Mouse (Mus musculus) kidney, adult 9 months (tissue): ENCODE measurements around the gene Gm5538.

ENCODE experiments used
- DNase-seq: peaks from one replicate; pipeline ENCODE4 v3.0.0; 2022

Gm5538 gene

GRCm38 (mm10) chr3:59729490-59729889, at the start of gene Gm5538:
Gm5538 (plus strand) TSS chr3:59729790.
- no peak for DNase-seq

DNA sequence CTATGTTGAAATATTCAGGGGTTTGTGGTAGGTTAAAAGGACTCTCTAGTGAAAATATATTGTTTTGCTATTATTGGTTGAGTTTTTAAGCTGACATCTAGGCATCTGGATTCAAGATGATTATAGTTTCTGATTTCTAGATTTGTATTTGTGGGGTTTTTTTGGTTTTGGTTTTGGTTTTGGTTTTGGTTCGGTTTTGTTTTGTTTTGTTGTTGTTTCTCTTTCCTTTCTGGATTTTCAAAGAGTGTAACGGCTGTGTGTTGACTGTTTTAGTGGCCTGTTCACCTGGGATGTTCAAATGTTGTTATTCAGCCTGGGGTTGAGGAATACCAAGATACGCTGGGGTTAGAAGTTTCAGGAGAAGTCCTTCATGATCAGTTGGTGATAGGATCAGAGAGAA, 32.2 kb upstream of the Gm5538 start:
- no peak for DNase-seq

DNA sequence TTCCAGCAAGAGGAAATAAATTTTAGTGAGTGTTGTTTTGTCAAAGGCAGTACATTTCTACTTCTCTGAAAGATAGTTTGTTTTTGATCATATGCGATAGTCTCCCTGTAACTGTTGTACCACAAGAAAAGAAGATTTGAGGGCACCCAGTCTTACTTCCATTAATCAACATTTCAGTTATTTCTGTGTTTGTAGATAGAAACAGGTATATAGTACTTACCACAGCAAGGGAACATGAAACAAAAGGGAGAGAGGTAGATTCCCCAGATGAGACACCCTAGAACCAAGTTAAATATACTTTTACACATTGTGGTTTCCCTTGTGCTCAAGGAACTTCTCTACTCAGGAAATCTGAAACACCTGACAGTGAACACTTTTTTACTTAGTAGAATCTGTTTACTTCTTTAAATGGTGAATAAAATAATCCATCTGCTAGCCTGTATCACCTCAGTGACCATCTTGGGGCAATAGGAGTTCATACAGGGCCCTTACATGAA, 26.9 kb upstream of the Gm5538 start:
- no peak for DNase-seq

DNA sequence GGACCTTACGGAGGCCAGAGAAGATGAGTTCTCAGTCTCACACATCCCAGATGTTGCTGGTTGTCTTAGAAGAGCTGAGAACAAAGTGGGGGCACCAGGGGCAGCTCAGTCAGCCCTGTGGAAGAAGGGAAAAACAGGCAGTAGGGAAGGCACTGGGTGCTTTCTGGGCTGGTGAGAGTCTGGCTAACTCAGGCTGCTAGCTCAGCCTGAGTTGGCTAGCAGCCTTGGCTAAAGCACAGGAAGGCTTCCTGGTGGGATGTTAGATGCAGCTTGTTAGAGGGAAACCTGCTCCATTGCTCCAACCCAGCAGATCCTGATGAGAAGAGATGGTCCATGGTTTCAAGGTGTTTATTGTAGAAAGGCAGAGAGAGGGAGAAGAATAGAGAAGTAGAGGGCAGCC, 10.3 kb downstream of the Gm5538 start:
- no peak for DNase-seq

DNA sequence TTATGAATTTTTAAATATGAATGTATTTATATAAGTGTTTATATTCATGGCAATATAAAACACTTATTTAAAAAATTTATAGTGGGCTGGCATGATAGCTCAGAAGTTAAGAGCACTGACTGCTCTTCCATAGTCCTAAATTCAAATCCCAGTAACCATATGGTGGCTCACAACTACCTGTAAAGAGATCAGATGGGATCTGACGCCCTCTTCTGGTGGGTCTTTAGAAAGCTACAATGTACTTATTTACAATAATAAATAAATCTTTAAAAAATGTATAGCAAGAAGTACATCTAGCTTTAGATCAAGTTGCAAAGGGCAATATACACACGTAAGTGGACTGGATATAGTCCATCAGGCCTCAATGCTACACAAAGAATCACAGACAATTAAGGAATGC, 14.6 kb downstream of the Gm5538 start:
- no peak for DNase-seq
